In the genomic region with DNA sequence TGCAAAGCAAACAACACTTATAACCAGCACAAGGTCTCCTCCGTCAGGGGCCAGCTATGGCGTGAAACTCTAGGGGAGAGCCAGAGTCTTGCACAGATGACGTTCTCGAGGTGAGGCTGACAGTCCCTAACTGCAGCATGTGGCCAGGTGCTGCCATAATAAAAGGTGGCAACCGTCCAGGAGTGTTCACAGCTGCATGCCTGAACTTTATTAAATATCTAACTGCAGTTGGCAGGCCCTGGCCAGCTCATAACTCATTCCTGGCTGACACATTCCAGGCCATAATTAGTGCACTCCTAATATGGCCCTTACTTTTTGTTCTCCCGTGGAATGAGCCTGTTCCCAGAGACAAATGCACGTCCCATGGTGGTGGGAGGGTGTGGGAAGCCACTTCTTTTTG, we compare ENCODE assay signal across 8 mouse cellular contexts.
DNase-seq lines count a peak whose midpoint lies in the region; ATAC-seq and TF ChIP-seq lines count a peak whose summit lies in the region.

No protein-coding gene starts in this region.

- H3K27me3 ChIP-seq in heart, embryonic 14.5 days (ENCODE audit: control insufficient read depth, insufficient read depth, low read length), result no peaks in the 10 kb centered on the region
- no peaks in the 10 kb centered on the region for H3K27me3 ChIP-seq in stomach, postnatal 0 days (ENCODE audit: control insufficient read depth, insufficient read depth, low read length)
- no peaks in the 10 kb centered on the region for H3K27me3 ChIP-seq in liver, embryonic 11.5 days (replicated peaks; ENCODE audit: control insufficient read depth, insufficient read depth, low read length)

- no peaks in the 10 kb centered on the region for H3K36me3 ChIP-seq in heart, embryonic 14.5 days (ENCODE audit: control insufficient read depth, insufficient read depth, low read length)
- H3K36me3 ChIP-seq in stomach, postnatal 0 days (ENCODE audit: control insufficient read depth, insufficient read depth, low read length), result no peaks in the 10 kb centered on the region
- H3K36me3 ChIP-seq in liver, embryonic 11.5 days (ENCODE audit: control insufficient read depth, insufficient read depth, low read length), result no peaks in the 10 kb centered on the region

- no peaks in the 10 kb centered on the region for H3K9me3 ChIP-seq in heart, embryonic 14.5 days (ENCODE audit: control insufficient read depth, low read length)
- no peaks in the 10 kb centered on the region for H3K9me3 ChIP-seq in stomach, postnatal 0 days (ENCODE audit: control insufficient read depth, low read length)
- no peaks in the 10 kb centered on the region for H3K9me3 ChIP-seq in liver, embryonic 11.5 days (ENCODE audit: control insufficient read depth, low read length)

- H3K4me2 ChIP-seq in heart, embryonic 14.5 days (ENCODE audit: low read length), result no peak overlapping the region
- H3K4me2 ChIP-seq in stomach, postnatal 0 days (replicated peaks; ENCODE audit: low read depth), result no peak overlapping the region
- H3K4me2 ChIP-seq in liver, embryonic 11.5 days, result no peak overlapping the region

- peaks cover 16 to 19% of the 10 kb centered on the region in 2 experiments for H3K4me1 ChIP-seq in heart, embryonic 14.5 days (ENCODE audit: control insufficient read depth in 2 of 2, insufficient read depth in 2 of 2, low read length in 2 of 2)
- H3K4me1 ChIP-seq in stomach, postnatal 0 days (replicated peaks; ENCODE audit: control insufficient read depth, insufficient read depth), result no peaks in the 10 kb centered on the region; the same call in 1 of the 2 replicates
- H3K4me1 ChIP-seq in liver, embryonic 11.5 days (replicated peaks; ENCODE audit: control insufficient read depth, insufficient read depth, low read length), result no peaks in the 10 kb centered on the region

- no peak overlapping the region for H3K9ac ChIP-seq in heart, embryonic 14.5 days (ENCODE audit: low read length)
- no peak overlapping the region for H3K9ac ChIP-seq in stomach, postnatal 0 days (ENCODE audit: low read length)
- no peak overlapping the region for H3K9ac ChIP-seq in liver, embryonic 11.5 days (ENCODE audit: low read depth, low read length)

- ATAC-seq in heart, embryonic 14.5 days (ENCODE audit: insufficient number of reproducible peaks, insufficient read depth, low FRiP score, low read depth), result peak; percentile 90
- 0 out of 2 replicates have a peak, but pooled peaks have one; percentile 29 for ATAC-seq in stomach, postnatal 0 days (ENCODE audit: low FRiP score, low TSS enrichment)
- ATAC-seq in liver, embryonic 11.5 days (replicated peaks; ENCODE audit: low FRiP score), result no peak

- no peak overlapping the region for H3K4me3 ChIP-seq in heart, embryonic 14.5 days (ENCODE audit: control insufficient read depth in 1 of 2, insufficient read depth in 1 of 2, low read depth in 1 of 2, low read length in 2 of 2)
- no peak overlapping the region for H3K4me3 ChIP-seq in stomach, postnatal 0 days (ENCODE audit: low read depth, low read length)
- no peak overlapping the region for H3K4me3 ChIP-seq in liver, embryonic 11.5 days (ENCODE audit: low read depth, low read length)

- no peak for TF ChIP-seq EP300 in stomach, postnatal 0 days (optimal IDR thresholded peaks at IDR 0.05)

- TF ChIP-seq CTCF in stomach, postnatal 0 days (IDR thresholded peaks at IDR 0.05; ENCODE audit: low read depth), result no peak

- DNase-seq in ovary, postnatal 14 days (ENCODE audit: low spot score), result peak; percentile 39
- no peak for DNase-seq in ovary, postnatal 10 days (ENCODE audit: low spot score)
- peak; percentile 81 for DNase-seq in kidney, postnatal 10 days
- peak; percentile 19 for DNase-seq in stomach, postnatal 0 days (ENCODE audit: low spot score)
- no peak for DNase-seq in urinary bladder, postnatal 10 days (ENCODE audit: low spot score)
- no peak for DNase-seq in left cerebral cortex, adult 18-20 months (ENCODE audit: low spot score in 2 of 2)
- DNase-seq in liver, embryonic 11.5 days (ENCODE audit: low spot score), result no peak

- 28% methylated on average over 7 of the region's 7 CpGs for WGBS in heart, embryonic 14.5 days
- 16% methylated on average over 7 of the region's 7 CpGs for WGBS in stomach, postnatal 0 days
- WGBS in liver, embryonic 11.5 days, result 53% methylated on average over 7 of the region's 7 CpGs

- H3K27ac ChIP-seq in heart, embryonic 14.5 days (replicated peaks in 1 of 2; ENCODE audit: control insufficient read depth in 1 of 2, insufficient read depth in 1 of 2, low read depth in 2 of 2, low read length in 2 of 2), result peak overlapping the region; percentile 81 to 98
- H3K27ac ChIP-seq in stomach, postnatal 0 days (replicated peaks), result 0 out of 2 replicates have a peak overlapping the region, but pooled peaks have one; percentile 13
- H3K27ac ChIP-seq in liver, embryonic 11.5 days (ENCODE audit: low read depth, low read length), result no peak overlapping the region

Comparison
In these comparisons a context has a peak if more than half of its experiments do, and no peak if none do; other contexts are left out.
1. DNase-seq: peak in ovary, postnatal 14 days (single experiment), kidney, postnatal 10 days (single experiment) and stomach, postnatal 0 days (single experiment); none in ovary, postnatal 10 days (single experiment), urinary bladder, postnatal 10 days (single experiment), left cerebral cortex, adult 18-20 months (0 of 2) and liver, embryonic 11.5 days (single experiment).